Mouse (Mus musculus) stomach, embryonic 14.5 days (tissue): ENCODE measurements around the gene Pde9a. TPM values are rescaled to one million over a fixed set of nuclear protein-coding genes. Genes with fewer than 3 reads are reported as not detected.
"Not testable (repeated sequence)": the region's sequence is repeated elsewhere in the genome, so short reads cannot be mapped to it uniquely, and the experiment has no call there.

Experiments
- ATAC-seq: fragments of 200-750 bp; cut with Nextera tagmentation; 2 replicates; pipeline ENCODE4 v1.8.0; 2017; ENCODE audit warnings: low read depth, moderate TSS enrichment; ENCODE audit not compliant: insufficient number of reproducible peaks, insufficient read depth, low FRiP score
- H3K27ac ChIP-seq: fragments of 300-500 bp; sonication (generic); 2 replicates; pipeline ENCODE4 v1.5.1; 2014; ENCODE audit warnings: mild to moderate bottlenecking, low read length, moderate library complexity, mixed read lengths
- H3K27me3 ChIP-seq: fragments of 300-500 bp; sonication (generic); 2 replicates; pipeline ENCODE4 v1.6.1; 2014; ENCODE audit warnings: low read length, control low read depth, mixed read lengths; ENCODE audit not compliant: control insufficient read depth, insufficient read depth
- H3K36me3 ChIP-seq: fragments of 300-500 bp; sonication (generic); 2 replicates; pipeline ENCODE4 v1.6.1; 2014; ENCODE audit warnings: mild to moderate bottlenecking, control low read depth, low read length, moderate library complexity, mixed read lengths; ENCODE audit not compliant: control insufficient read depth, insufficient read depth
- H3K4me1 ChIP-seq: fragments of 300-500 bp; sonication (generic); 2 replicates; pipeline ENCODE4 v1.6.1; 2014; ENCODE audit warnings: low read length, control low read depth, mixed read lengths; ENCODE audit not compliant: control insufficient read depth, insufficient read depth
- H3K4me2 ChIP-seq: fragments of 300-500 bp; sonication (generic); replicated peaks from 2 replicates; pipeline ENCODE4 v1.6.1; 2014; ENCODE audit warnings: low read depth, low read length, control low read depth
- H3K4me3 ChIP-seq: fragments of 300-500 bp; sonication (generic); 2 replicates; pipeline ENCODE4 v1.5.1; 2014; ENCODE audit warnings: low read depth, low read length, control low read depth
- H3K9ac ChIP-seq: fragments of 300-500 bp; sonication (generic); replicated peaks from 2 replicates; pipeline ENCODE4 v1.6.1; 2014; ENCODE audit warnings: low read depth, mild to moderate bottlenecking, control low read depth, low read length, moderate library complexity, mixed read lengths
- H3K9me3 ChIP-seq: fragments of 300-500 bp; sonication (generic); 2 replicates; pipeline ENCODE4 v1.6.1; 2016; ENCODE audit warnings: low read depth, low read length, control low read depth; ENCODE audit not compliant: control insufficient read depth
- WGBS: fragments of 180-500 bp; shearing (Covaris S2); extraction: QIAGEN DNeasy Blood & Tissue Kit; methylation state at CpG from one replicate; pipeline ENCODE4 v1.1.7; 2014; 5-methylcytosine and 5-hydroxymethylcytosine counted together
- polyA plus RNA-seq: library from polyadenylated mRNA; unstranded; fragments of >200 nt; fragmentation: Nextera tagmentation; extraction: Ambion mirVana; gene quantifications from 2 replicates; pipeline ENCODE4 v1.2.1, GENCODE M21; 2014

Gene Pde9a
- polyA plus RNA-seq, 1 experiment from 2014 or later = 42.8 TPM

- no peak overlapping the region for H3K4me3 ChIP-seq
- no peak overlapping the region for H3K9ac ChIP-seq
- 79% methylated on average over 2 of the region's 2 CpGs for WGBS
- H3K4me1 ChIP-seq = no peaks in the 10 kb centered on the region
- H3K27ac ChIP-seq = no peak overlapping the region
- H3K27me3 ChIP-seq = no peaks in the 10 kb centered on the region
- no peaks in the 10 kb centered on the region for H3K36me3 ChIP-seq
- H3K4me2 ChIP-seq = no peak overlapping the region
- H3K9me3 ChIP-seq = no peaks in the 10 kb centered on the region
- no peak for ATAC-seq
Measured at GRCm38 (mm10) chr17:31353255-31353654, 32.8 kb upstream of the Pde9a start.

GRCm38 (mm10) chr17:31354684-31355083, 31.3 kb upstream of the Pde9a start:
- H3K4me2 ChIP-seq, H3K27ac ChIP-seq, H3K4me1 ChIP-seq, H3K27me3 ChIP-seq, H3K9ac ChIP-seq, H3K9me3 ChIP-seq, ATAC-seq, H3K36me3 ChIP-seq, H3K4me3 ChIP-seq: not testable (repeated sequence)
- 63% methylated on average over 3 of the region's 3 CpGs for WGBS

DNA sequence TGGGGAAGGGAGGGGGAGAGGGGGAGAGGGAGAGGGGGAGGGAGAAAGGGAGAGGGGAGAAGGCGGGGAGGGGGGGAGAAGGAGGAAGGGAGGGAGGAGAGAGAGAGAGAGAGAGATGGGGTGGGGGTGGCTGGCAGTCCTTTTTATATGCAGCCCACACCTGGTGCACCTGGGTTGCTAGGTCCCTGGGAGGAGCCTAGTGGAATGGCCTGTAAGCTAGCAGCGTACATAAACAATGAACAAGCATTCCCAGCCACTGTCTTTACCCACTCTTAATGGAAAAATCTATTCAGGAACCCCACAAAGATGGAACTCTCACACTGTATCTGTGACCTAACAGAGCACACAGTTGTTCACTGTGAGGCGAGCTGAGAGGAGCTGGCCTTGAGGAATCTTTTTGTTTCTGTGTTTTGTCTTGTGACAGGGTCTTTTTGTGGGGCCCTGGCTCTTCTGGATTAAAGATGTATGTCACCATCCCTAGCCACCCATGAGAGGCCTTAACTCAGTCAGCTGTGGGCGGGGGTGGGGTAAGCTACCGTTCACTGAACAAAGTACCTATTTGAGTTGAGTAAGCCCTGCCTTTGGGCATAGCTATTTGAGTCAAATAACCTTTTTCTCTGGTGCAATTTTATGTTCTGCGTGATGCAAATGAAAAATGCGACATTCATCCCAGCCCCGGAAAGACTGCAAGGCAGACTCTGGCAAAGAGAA, 30.1 kb upstream of the Pde9a start:
- no peaks in the 10 kb centered on the region for H3K4me1 ChIP-seq
- no peak for ATAC-seq
- no peaks in the 10 kb centered on the region for H3K27me3 ChIP-seq
- no peak overlapping the region for H3K4me2 ChIP-seq
- no peaks in the 10 kb centered on the region for H3K9me3 ChIP-seq
- no peaks in the 10 kb centered on the region for H3K36me3 ChIP-seq
- H3K27ac ChIP-seq = no peak overlapping the region
- WGBS = 29% methylated on average over 8 of the region's 8 CpGs
- H3K4me3 ChIP-seq = no peak overlapping the region
- H3K9ac ChIP-seq = no peak overlapping the region

DNA sequence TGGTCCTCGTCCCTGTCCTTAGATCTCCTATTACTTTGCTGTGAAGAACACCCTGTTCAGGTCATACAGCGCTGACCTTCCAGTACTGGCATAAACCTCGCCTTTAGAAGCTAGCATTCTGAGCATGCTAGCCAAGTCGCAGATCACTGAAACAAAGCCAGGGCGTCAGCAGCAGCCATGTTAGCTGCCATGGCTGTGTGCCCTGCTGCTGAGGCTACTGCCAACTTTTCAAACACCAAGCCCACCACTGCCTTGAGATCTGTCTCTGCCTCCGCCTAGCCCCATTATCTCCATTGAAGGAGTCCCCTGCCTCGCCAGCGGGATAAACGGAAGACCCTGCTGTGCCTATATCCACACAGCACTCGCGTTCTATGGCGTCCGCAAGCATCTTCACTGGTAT, 25.4 kb upstream of the Pde9a start:
- no peaks in the 10 kb centered on the region for H3K4me1 ChIP-seq
- no peaks in the 10 kb centered on the region for H3K27me3 ChIP-seq
- H3K27ac ChIP-seq = no peak overlapping the region
- H3K9me3 ChIP-seq = no peaks in the 10 kb centered on the region
- H3K36me3 ChIP-seq = no peaks in the 10 kb centered on the region
- H3K9ac ChIP-seq = no peak overlapping the region
- no peak for ATAC-seq
- H3K4me3 ChIP-seq = no peak overlapping the region
- no peak overlapping the region for H3K4me2 ChIP-seq
- 87% methylated on average over 13 of the region's 13 CpGs for WGBS

GRCm38 (mm10) chr17:31365586-31366166, 20.3 kb upstream of the Pde9a start:
- Histone ChIP-seq H3K27ac (no peak overlapping the region), H3K4me1 (no peaks in the 10 kb centered on the region), H3K27me3 (no peaks in the 10 kb centered on the region), H3K9ac (no peak overlapping the region), H3K4me2 (no peak overlapping the region), H3K4me3 (no peak overlapping the region), H3K36me3 (no peaks in the 10 kb centered on the region), H3K9me3 (no peaks in the 10 kb centered on the region)
- ATAC-seq = no peak
- 85% methylated on average over 5 of the region's 5 CpGs for WGBS

DNA sequence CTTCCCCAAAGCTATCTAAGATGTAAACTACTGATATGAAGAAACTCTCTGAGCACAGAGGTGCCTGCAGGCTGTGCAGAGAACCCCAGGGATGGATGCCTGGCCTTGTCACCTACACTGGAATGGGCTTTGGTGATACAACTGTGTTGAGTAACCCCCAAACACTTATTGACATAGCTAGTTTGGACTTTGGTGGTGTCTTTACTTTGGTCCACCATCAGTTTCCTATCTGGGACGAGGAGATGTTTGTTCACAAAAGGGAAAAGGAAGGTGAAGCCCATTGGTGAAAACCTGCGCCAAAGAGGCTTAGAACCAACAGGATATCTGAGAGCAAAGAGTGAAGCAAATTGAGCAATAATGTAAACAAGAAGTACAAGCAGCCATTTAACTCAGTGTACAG, 15.8 kb upstream of the Pde9a start:
- H3K27me3 ChIP-seq = no peaks in the 10 kb centered on the region
- H3K9me3 ChIP-seq = no peaks in the 10 kb centered on the region
- no peak overlapping the region for H3K27ac ChIP-seq
- WGBS = 68% methylated on average over 2 of the region's 2 CpGs
- no peak overlapping the region for H3K4me3 ChIP-seq
- no peak overlapping the region for H3K4me2 ChIP-seq
- ATAC-seq = no peak
- no peaks in the 10 kb centered on the region for H3K36me3 ChIP-seq
- no peaks in the 10 kb centered on the region for H3K4me1 ChIP-seq
- H3K9ac ChIP-seq = no peak overlapping the region

DNA sequence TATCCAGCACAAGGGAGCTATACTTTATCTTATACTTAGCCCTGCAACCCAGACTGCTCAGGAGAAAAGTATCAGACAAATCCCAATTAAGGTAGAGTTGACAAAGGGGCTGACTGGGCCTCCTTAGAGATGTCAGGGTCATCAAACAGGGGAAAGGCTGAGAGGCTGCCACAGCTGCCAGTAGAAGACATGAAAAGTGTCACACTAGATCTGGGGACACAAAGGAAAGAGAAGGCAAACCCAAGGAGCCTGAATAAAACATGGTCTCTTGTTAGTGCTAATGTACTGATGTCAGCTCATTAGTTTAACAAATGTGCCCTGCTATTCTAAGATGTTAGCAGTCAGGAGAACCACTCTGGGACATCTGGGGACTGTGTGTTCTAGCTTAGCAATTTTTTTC, 15.1 kb upstream of the Pde9a start:
- no peak overlapping the region for H3K4me2 ChIP-seq
- no peak overlapping the region for H3K4me3 ChIP-seq
- H3K4me1 ChIP-seq = no peaks in the 10 kb centered on the region
- H3K9me3 ChIP-seq = no peaks in the 10 kb centered on the region
- no peak overlapping the region for H3K27ac ChIP-seq
- H3K36me3 ChIP-seq = no peaks in the 10 kb centered on the region
- no peak for ATAC-seq
- no peaks in the 10 kb centered on the region for H3K27me3 ChIP-seq
- H3K9ac ChIP-seq = no peak overlapping the region

- no peaks in the 10 kb centered on the region for H3K36me3 ChIP-seq
- 15% methylated on average over 7 of the region's 7 CpGs for WGBS
- no peak overlapping the region for H3K4me3 ChIP-seq
- H3K4me2 ChIP-seq = no peak overlapping the region
- H3K27me3 ChIP-seq = no peaks in the 10 kb centered on the region
- H3K4me1 ChIP-seq = no peaks in the 10 kb centered on the region
- H3K27ac ChIP-seq = no peak overlapping the region
- no peaks in the 10 kb centered on the region for H3K9me3 ChIP-seq
- no peak overlapping the region for H3K9ac ChIP-seq
- no peak for ATAC-seq
Measured at GRCm38 (mm10) chr17:31377961-31378360, 8.0 kb upstream of the Pde9a start.

DNA sequence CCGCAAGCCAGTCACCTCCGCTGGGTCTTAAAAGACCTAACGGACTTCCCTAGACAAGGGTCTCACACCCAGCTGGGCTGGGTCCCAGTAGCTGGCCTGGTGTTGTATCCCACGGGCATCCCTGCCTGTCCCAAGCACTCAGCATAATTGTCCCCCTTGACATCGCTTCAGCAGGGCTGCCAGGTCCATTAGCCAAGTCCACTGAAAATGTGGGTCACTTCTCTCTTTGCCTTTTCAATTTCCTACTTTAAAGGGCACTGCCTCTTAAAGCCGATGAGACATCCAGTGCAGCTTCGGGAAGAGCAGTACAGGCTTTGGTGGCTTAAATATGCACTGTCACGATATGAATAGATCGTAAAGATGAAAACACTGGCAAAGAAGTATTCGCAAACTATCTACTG, 7.6 kb upstream of the Pde9a start:
- no peaks in the 10 kb centered on the region for H3K27me3 ChIP-seq
- no peaks in the 10 kb centered on the region for H3K36me3 ChIP-seq
- WGBS = 71% methylated on average over 10 of the region's 10 CpGs
- H3K4me3 ChIP-seq = no peak overlapping the region
- H3K4me2 ChIP-seq = no peak overlapping the region
- H3K9me3 ChIP-seq = no peaks in the 10 kb centered on the region
- no peak overlapping the region for H3K9ac ChIP-seq
- H3K4me1 ChIP-seq = no peaks in the 10 kb centered on the region
- no peak overlapping the region for H3K27ac ChIP-seq
- ATAC-seq = no peak
